Mouse (Mus musculus): ENCODE data around the gene Stat5b. TPM values are rescaled to one million over a fixed set of nuclear protein-coding genes. Genes with fewer than 3 reads are reported as not detected.

Gene Stat5b
- polyA plus RNA-seq, 1 experiment from 2014 or later, result 11.9 TPM

- Histone ChIP-seq H3K9me3 (ENCODE audit: control insufficient read depth, low read length) (no peaks in the 10 kb centered on the region), H3K9ac (replicated peaks; ENCODE audit: low read depth, low read length) (no peak overlapping the region), H3K36me3 (ENCODE audit: control insufficient read depth, insufficient read depth) (no peaks in the 10 kb centered on the region), H3K4me3 (replicated peaks; ENCODE audit: low read length) (no peak overlapping the region), H3K27ac (ENCODE audit: low read length) (no peak overlapping the region), H3K4me1 (replicated peaks; ENCODE audit: control insufficient read depth, insufficient read depth, low read length) (peaks cover 19% of the 10 kb centered on the region), H3K27me3 (replicated peaks; ENCODE audit: control insufficient read depth, insufficient read depth, low read length) (peaks cover 10% of the 10 kb centered on the region; the same call in 1 of the 2 replicates), H3K4me2 (ENCODE audit: low read length) (no peak overlapping the region)
- WGBS, result 76% methylated on average over 8 of the region's 8 CpGs
- ATAC-seq, result no peak
Measured at GRCm38 (mm10) chr11:100823543-100824313, 26.8 kb downstream of the Stat5b start.

DNA sequence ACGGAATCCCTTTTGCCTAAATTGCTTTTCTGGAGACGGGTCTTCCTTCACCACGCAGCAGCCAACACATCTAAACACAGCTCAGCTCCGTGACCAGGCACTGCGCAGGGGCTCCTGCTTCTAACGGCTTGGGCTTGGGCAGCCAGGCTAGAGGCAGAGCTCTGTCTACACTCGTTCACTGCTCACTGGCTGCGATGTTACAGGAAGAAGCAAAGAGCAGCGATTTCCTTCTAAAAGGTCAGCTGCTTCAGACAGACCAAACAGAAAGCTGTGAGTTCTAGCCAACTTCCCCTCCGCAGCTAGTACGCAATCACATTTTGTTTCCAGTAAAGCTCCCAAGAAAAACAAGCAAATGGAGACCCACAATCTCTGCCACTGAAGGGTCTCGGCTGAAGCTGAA lies 28.2 kb downstream of the Stat5b start:
- no peak for ATAC-seq
- no peak overlapping the region for H3K4me2 ChIP-seq (ENCODE audit: low read length)
- WGBS, result 78% methylated on average over 12 of the region's 12 CpGs
- H3K4me3 ChIP-seq (replicated peaks; ENCODE audit: low read length), result no peak overlapping the region
- H3K9me3 ChIP-seq (ENCODE audit: control insufficient read depth, low read length), result no peaks in the 10 kb centered on the region
- peaks cover 12% of the 10 kb centered on the region for H3K4me1 ChIP-seq (replicated peaks; ENCODE audit: control insufficient read depth, insufficient read depth, low read length)
- H3K9ac ChIP-seq (replicated peaks; ENCODE audit: low read depth, low read length), result no peak overlapping the region
- no peak overlapping the region for H3K27ac ChIP-seq (ENCODE audit: low read length)
- H3K36me3 ChIP-seq (ENCODE audit: control insufficient read depth, insufficient read depth), result no peaks in the 10 kb centered on the region
- peaks cover 10% of the 10 kb centered on the region; the same call in 1 of the 2 replicates for H3K27me3 ChIP-seq (replicated peaks; ENCODE audit: control insufficient read depth, insufficient read depth, low read length)

- Histone ChIP-seq H3K27ac (ENCODE audit: low read length) (no peak overlapping the region), H3K4me2 (ENCODE audit: low read length) (no peak overlapping the region), H3K9ac (replicated peaks; ENCODE audit: low read depth, low read length) (no peak overlapping the region), H3K4me3 (replicated peaks; ENCODE audit: low read length) (no peak overlapping the region), H3K4me1 (replicated peaks; ENCODE audit: control insufficient read depth, insufficient read depth, low read length) (peaks cover 13% of the 10 kb centered on the region), H3K9me3 (ENCODE audit: control insufficient read depth, low read length) (no peaks in the 10 kb centered on the region), H3K36me3 (ENCODE audit: control insufficient read depth, insufficient read depth) (no peaks in the 10 kb centered on the region), H3K27me3 (replicated peaks; ENCODE audit: control insufficient read depth, insufficient read depth, low read length) (peaks cover 10% of the 10 kb centered on the region; the same call in 1 of the 2 replicates)
- 92% methylated on average over 13 of the region's 13 CpGs for WGBS
- no peak for ATAC-seq
Measured at GRCm38 (mm10) chr11:100821605-100822220, 28.8 kb downstream of the Stat5b start.

- ATAC-seq, result no peak
- peaks cover 2% of the 10 kb centered on the region; the same call in 1 of the 2 replicates for H3K4me1 ChIP-seq (replicated peaks; ENCODE audit: control insufficient read depth, insufficient read depth, low read length)
- H3K36me3 ChIP-seq (ENCODE audit: control insufficient read depth, insufficient read depth), result no peaks in the 10 kb centered on the region
- H3K9me3 ChIP-seq (ENCODE audit: control insufficient read depth, low read length), result no peaks in the 10 kb centered on the region
- no peak overlapping the region for H3K4me3 ChIP-seq (replicated peaks; ENCODE audit: low read length)
- H3K27ac ChIP-seq (ENCODE audit: low read length), result no peak overlapping the region
- H3K4me2 ChIP-seq (ENCODE audit: low read length), result no peak overlapping the region
- 57% methylated on average over 8 of the region's 8 CpGs for WGBS
- peaks cover 10% of the 10 kb centered on the region; the same call in 1 of the 2 replicates for H3K27me3 ChIP-seq (replicated peaks; ENCODE audit: control insufficient read depth, insufficient read depth, low read length)
- no peak overlapping the region for H3K9ac ChIP-seq (replicated peaks; ENCODE audit: low read depth, low read length)
Measured at GRCm38 (mm10) chr11:100820047-100820446, 30.5 kb downstream of the Stat5b start.

DNA sequence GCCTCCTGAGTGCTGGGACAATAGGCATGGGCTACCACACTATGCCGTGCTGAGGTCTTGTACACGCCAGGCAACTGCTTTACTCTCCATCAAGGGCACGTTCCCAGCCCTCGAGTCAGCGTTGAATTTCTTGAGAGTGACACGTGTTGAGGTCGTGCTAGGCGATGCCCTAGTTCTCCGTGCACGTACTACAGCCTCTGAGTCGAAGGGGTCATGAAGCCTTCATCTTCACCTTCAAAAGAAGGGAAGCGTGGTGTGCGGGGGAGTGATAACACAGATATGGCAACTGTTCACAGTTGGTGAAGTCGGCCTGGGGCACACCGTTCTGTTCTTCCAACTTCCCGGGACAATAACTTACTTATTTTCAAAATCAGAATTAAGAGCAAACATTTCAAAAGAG lies 30.9 kb downstream of the Stat5b start:
- Histone ChIP-seq H3K27ac (ENCODE audit: low read length) (no peak overlapping the region), H3K9me3 (ENCODE audit: control insufficient read depth, low read length) (no peaks in the 10 kb centered on the region), H3K4me3 (replicated peaks; ENCODE audit: low read length) (no peak overlapping the region), H3K4me2 (ENCODE audit: low read length) (no peak overlapping the region), H3K9ac (replicated peaks; ENCODE audit: low read depth, low read length) (no peak overlapping the region), H3K36me3 (ENCODE audit: control insufficient read depth, insufficient read depth) (no peaks in the 10 kb centered on the region), H3K4me1 (replicated peaks; ENCODE audit: control insufficient read depth, insufficient read depth, low read length) (peaks cover 2% of the 10 kb centered on the region; the same call in 1 of the 2 replicates), H3K27me3 (replicated peaks; ENCODE audit: control insufficient read depth, insufficient read depth, low read length) (peaks cover 10% of the 10 kb centered on the region; the same call in 1 of the 2 replicates)
- ATAC-seq, result no peak
- 90% methylated on average over 16 of the region's 16 CpGs for WGBS

DNA sequence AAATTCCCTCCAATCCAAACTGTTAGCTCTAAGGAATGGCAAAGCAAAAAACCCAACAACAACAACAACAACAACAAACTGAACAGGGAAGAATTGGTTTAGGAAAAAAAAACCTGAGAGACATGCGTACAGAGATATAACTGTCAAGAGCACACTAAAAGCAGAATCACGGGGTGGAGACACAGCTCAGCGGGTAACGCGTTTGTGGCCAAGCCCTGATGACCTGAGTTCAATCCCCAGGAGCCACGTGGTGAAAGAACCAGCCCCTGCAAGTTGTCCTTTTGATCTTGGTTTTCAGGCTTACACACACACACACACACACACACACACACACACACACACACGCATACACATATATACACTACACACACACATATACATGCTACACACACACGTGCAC lies 31.5 kb downstream of the Stat5b start:
- Histone ChIP-seq H3K9ac (replicated peaks; ENCODE audit: low read depth, low read length) (no peak overlapping the region), H3K36me3 (ENCODE audit: control insufficient read depth, insufficient read depth) (no peaks in the 10 kb centered on the region), H3K4me1 (replicated peaks; ENCODE audit: control insufficient read depth, insufficient read depth, low read length) (peaks cover 2% of the 10 kb centered on the region; the same call in 1 of the 2 replicates), H3K4me2 (ENCODE audit: low read length) (no peak overlapping the region), H3K27me3 (replicated peaks; ENCODE audit: control insufficient read depth, insufficient read depth, low read length) (peaks cover 7% of the 10 kb centered on the region; the same call in 1 of the 2 replicates), H3K9me3 (ENCODE audit: control insufficient read depth, low read length) (no peaks in the 10 kb centered on the region), H3K4me3 (replicated peaks; ENCODE audit: low read length) (no peak overlapping the region), H3K27ac (ENCODE audit: low read length) (no peak overlapping the region)
- ATAC-seq, result no peak
- 86% methylated on average over 8 of the region's 8 CpGs for WGBS

DNA sequence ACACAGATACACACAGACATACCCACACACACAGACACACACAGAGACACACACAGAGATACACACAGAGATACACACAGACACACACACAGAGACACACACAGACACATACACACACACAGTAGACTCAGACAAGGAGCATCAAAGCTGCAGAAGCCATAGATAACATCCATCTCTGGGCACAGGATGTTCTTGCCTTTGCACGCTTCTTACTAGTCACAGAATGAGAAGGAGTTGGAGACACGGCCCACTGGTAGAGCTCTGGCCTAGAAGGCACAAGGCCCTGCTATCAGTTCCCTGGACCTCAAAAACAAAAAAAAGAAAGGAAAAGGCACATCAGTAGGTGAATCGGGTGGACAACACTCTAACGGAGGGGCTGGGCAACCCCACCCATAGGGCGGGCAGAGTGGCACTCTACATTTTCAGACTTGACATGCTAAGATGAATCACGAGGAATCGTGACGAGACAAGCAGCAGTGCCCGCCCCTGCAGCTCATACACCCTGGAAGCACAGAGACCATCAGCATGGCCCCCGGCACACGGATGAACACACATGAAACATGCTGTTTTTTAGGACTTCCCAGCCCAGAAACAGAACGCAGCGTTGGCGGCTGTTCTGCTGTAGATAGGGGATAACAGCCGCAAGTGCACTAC lies 32.0 kb downstream of the Stat5b start:
- H3K27me3 ChIP-seq (replicated peaks; ENCODE audit: control insufficient read depth, insufficient read depth, low read length), result peaks cover 7% of the 10 kb centered on the region; the same call in 1 of the 2 replicates
- H3K27ac ChIP-seq (ENCODE audit: low read length), result no peak overlapping the region
- ATAC-seq, result no peak
- H3K4me3 ChIP-seq (replicated peaks; ENCODE audit: low read length), result no peak overlapping the region
- H3K9ac ChIP-seq (replicated peaks; ENCODE audit: low read depth, low read length), result no peak overlapping the region
- H3K4me2 ChIP-seq (ENCODE audit: low read length), result no peak overlapping the region
- H3K36me3 ChIP-seq (ENCODE audit: control insufficient read depth, insufficient read depth), result no peaks in the 10 kb centered on the region
- peaks cover 2% of the 10 kb centered on the region; the same call in 1 of the 2 replicates for H3K4me1 ChIP-seq (replicated peaks; ENCODE audit: control insufficient read depth, insufficient read depth, low read length)
- WGBS, result 94% methylated on average over 15 of the region's 15 CpGs
- H3K9me3 ChIP-seq (ENCODE audit: control insufficient read depth, low read length), result no peaks in the 10 kb centered on the region

DNA sequence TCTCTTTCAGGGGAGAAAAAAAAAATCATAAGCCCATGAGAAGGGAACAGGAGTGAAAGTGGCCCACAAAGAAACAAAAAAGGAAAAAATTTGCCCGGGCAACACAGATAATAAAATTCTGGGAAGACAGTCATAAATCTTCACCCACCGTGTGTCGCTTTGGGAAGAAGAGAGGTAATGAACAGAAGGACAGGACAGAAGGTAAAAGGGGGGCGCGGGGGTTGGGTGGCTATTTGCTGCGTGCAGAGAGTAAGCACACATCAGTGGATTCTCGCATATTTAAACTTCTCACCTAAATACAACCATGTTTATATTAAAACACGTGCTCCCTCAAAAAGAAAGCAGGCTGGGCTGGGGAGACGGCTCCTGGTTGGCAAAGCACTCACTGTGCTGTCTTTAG lies 33.2 kb downstream of the Stat5b start:
- H3K4me3 ChIP-seq (replicated peaks; ENCODE audit: low read length), result no peak overlapping the region
- H3K27me3 ChIP-seq (replicated peaks; ENCODE audit: control insufficient read depth, insufficient read depth, low read length), result 0 out of 2 replicates have a peak, but pooled peaks cover 3% of the 10 kb centered on the region
- no peak overlapping the region for H3K9ac ChIP-seq (replicated peaks; ENCODE audit: low read depth, low read length)
- ATAC-seq, result no peak
- no peaks in the 10 kb centered on the region for H3K36me3 ChIP-seq (ENCODE audit: control insufficient read depth, insufficient read depth)
- no peak overlapping the region for H3K4me2 ChIP-seq (ENCODE audit: low read length)
- no peak overlapping the region for H3K27ac ChIP-seq (ENCODE audit: low read length)
- H3K9me3 ChIP-seq (ENCODE audit: control insufficient read depth, low read length), result no peaks in the 10 kb centered on the region
- H3K4me1 ChIP-seq (replicated peaks; ENCODE audit: control insufficient read depth, insufficient read depth, low read length), result peaks cover 2% of the 10 kb centered on the region; the same call in 1 of the 2 replicates
- WGBS, result 65% methylated on average over 9 of the region's 9 CpGs

- H3K9me3 ChIP-seq (ENCODE audit: control insufficient read depth, low read length), result no peaks in the 10 kb centered on the region
- no peak for ATAC-seq
- no peak overlapping the region for H3K4me3 ChIP-seq (replicated peaks; ENCODE audit: low read length)
- H3K36me3 ChIP-seq (ENCODE audit: control insufficient read depth, insufficient read depth), result no peaks in the 10 kb centered on the region
- 0 out of 2 replicates have a peak, but pooled peaks cover 3% of the 10 kb centered on the region for H3K27me3 ChIP-seq (replicated peaks; ENCODE audit: control insufficient read depth, insufficient read depth, low read length)
- peaks cover 2% of the 10 kb centered on the region; the same call in 1 of the 2 replicates for H3K4me1 ChIP-seq (replicated peaks; ENCODE audit: control insufficient read depth, insufficient read depth, low read length)
- 66% methylated on average over 4 of the region's 4 CpGs for WGBS
- no peak overlapping the region for H3K9ac ChIP-seq (replicated peaks; ENCODE audit: low read depth, low read length)
- H3K4me2 ChIP-seq (ENCODE audit: low read length), result no peak overlapping the region
- H3K27ac ChIP-seq (ENCODE audit: low read length), result no peak overlapping the region
Measured at GRCm38 (mm10) chr11:100816801-100817200, 33.7 kb downstream of the Stat5b start.

All from forebrain, embryonic 16.5 days (tissue).